Mouse (Mus musculus): ENCODE results near the gene Gm35134.
"Not testable (repeated sequence)": the region's sequence is repeated elsewhere in the genome, so short reads cannot be mapped to it uniquely, and the experiment has no call there.

DNA sequence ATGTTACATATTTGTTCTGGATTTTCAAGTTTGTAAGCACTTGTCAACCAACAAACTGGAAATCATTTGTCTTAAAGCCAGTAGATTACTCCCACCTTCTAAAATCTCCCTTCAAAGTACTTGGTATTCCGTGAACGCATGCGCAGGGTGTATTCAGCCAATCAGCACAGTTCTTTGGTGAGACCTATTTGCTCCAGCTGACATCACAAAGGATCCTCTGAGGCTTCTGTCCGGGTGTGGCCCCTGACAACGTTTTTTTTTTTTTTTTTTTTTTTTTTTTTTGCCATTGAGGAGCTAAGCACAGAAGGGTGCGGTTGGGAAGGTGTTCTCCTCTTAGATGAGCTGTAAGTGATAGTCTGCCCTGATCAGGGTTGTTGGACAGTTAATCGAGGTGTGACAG lies at the start of gene Gm35134:
- not testable (repeated sequence) for TF ChIP-seq POLR2A, CTCF (IDR thresholded peaks at IDR 0.05; ENCODE audit: insufficient read depth, low read depth, low read length)

Measured in olfactory bulb, adult 2 months (tissue).